Mouse (Mus musculus) lung, adult 2 months (tissue): ENCODE data around the gene Nat9. TPM values are rescaled to one million over a fixed set of nuclear protein-coding genes. Genes with fewer than 3 reads are reported as not detected.

Experiments
- DNase-seq: peaks from one replicate; pipeline ENCODE4 v3.0.0; 2022
- H3K4me1 ChIP-seq: fragments of 200-500 bp; 2 replicates; pipeline ENCODE4 v1.6.1; 2011; ENCODE audit warnings: low read length; ENCODE audit not compliant: control insufficient read depth, insufficient read depth
- H3K4me3 ChIP-seq: fragments of 200-500 bp; replicated peaks from 2 replicates; pipeline ENCODE3; 2011; ENCODE audit warnings: low read depth, mild to moderate bottlenecking, control low read depth, low read length; ENCODE audit errors: extremely low read depth
- CTCF ChIP-seq: fragments of 200-500 bp; IDR thresholded peaks from 2 replicates; pipeline ENCODE4 v1.5.1; 2011; ENCODE audit warnings: mild to moderate bottlenecking, low read length, control low read depth; ENCODE audit not compliant: insufficient read depth
- POLR2A ChIP-seq: fragments of 200-500 bp; IDR thresholded peaks from 2 replicates; pipeline ENCODE4 v1.6.1; 2011; ENCODE audit warnings: low read depth, mild to moderate bottlenecking, control low read depth, low read length, borderline replicate concordance; ENCODE audit errors: extremely low read depth
- WGBS: fragments of 180-500 bp; shearing (Covaris S2); methylation state at CpG from one replicate; pipeline ENCODE4 v1.1.7; 2018; 5-methylcytosine and 5-hydroxymethylcytosine counted together
- polyA plus RNA-seq: library from polyadenylated mRNA; depleted of rRNA; stranded (reverse); fragments of >200 nt; gene quantifications from 2 replicates; pipeline ENCODE4 v1.2.3, GENCODE M21; 2012

Gene Nat9
- polyA plus RNA-seq, 1 experiment: 26.4 TPM

DNA sequence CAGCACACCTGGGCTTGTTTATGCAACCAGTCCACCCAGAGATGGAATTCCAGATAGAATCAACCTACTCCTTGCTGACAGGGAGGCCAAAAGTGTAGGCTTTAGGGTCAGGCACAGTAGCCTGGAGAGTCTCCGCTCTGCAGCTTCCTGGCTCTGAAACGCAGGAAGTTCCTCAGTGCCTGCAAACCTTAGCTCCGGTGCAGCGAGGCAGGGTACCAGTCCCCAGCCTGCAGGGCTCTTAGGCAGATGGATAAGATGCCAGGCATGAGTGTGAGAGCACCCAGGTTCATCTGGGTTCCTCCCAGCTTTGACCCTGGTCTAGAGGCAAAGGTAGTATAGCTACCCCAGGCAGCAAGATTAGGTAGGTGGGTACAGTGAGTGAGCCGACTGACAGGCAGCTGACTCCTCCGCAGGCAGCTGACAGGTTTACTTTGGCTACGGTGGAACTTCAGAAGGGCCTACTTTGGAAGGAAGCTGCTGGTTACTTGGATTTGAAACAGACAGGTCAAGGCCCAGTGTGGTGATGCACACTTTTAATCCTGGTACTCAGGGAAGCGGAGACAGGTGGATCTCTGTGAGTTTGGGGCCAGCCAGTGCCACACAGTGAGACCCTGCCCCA, 19.9 kb downstream of the Nat9 start:
- DNase-seq: no peak
- no peak overlapping the region for H3K4me3 ChIP-seq
- TF ChIP-seq POLR2A (no peak), CTCF (no peak)
- WGBS: 64% methylated on average over 8 of the region's 8 CpGs
- H3K4me1 ChIP-seq: peaks cover 8% of the 10 kb centered on the region

DNA sequence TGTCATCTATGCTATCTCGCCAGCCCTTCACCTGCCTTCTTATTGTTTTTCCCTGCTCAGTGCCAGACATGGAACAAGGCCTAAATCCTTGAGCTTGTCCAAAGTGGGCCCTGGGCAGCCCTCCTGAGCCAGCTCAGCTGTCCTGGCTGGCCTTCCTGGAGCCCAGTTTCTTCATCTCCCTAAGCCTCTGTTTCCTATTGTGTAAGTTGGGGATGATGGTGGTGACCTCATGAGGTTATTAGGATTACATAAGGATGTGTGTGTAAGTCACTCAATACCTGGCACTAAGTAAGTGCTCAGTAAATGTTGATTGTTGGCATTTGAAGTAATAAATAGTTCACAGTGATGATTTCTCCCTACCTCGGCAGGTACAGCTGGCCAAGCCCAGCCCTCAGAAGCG, 20.9 kb downstream of the Nat9 start:
- no peak for TF ChIP-seq CTCF
- 71% methylated on average over 3 of the region's 3 CpGs for WGBS
- no peak for DNase-seq
- Histone ChIP-seq H3K4me1 (0 out of 2 replicates have a peak, but pooled peaks cover 3% of the 10 kb centered on the region), H3K4me3 (no peak overlapping the region)

DNA sequence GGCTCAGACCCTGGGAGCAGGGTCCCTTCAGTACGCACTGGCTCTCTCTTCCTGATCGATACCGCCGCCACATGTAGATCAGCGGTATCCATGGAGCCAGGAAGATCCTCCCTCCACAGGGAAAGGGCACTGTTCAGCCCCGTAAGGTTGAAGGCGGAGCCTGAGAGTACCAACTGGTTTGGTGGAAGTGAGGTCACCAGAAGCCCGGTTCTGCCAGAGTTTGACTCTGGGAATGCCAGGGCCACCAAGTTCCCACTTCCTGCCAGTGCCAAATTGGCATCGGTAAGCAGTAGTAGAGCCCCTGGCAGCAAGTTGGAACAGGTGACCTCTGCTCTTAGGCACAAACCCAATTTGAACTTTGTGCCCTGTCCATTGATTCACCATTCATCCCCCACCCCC, 22.7 kb downstream of the Nat9 start:
- Histone ChIP-seq H3K4me3 (peak overlapping the region; percentile 88), H3K4me1 (0 out of 2 replicates have a peak, but pooled peaks cover 3% of the 10 kb centered on the region)
- WGBS: 12% methylated on average over 9 of the region's 9 CpGs
- TF ChIP-seq CTCF: no peak
- peak; percentile 36; the same call in 1 of the 2 replicates for TF ChIP-seq POLR2A
- DNase-seq: peak; percentile 51

DNA sequence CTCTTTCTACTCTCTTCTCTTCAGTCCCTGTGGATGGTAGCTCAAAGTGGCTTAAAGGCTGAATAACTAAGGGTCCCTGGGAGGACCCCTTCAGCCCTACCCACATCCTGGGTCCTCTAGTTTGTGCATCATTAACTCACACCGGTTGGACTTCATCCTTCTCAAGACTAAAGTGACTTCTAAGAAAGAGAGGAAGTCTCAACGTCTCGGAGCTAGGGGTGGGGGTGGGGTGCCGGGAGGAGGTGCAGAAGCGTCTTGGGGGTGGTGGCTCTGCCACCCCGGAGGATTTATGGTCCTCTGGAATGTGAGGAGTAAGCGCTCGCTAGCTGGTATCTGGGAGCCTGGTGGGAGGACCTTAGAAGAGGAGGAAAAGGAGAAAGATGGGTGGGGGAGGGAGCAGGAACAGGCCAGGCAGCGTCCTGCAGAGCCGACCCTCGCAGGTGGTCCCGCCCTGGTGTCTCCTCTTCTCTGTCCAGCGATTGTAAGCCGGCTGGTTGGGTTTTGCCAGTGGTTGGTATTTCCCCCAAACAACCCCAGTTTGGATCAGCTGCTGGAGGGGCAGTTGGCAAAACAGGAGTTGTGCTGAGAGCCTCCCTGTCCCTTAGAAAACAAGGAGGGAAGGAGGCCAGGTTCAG, 23.2 kb downstream of the Nat9 start:
- Histone ChIP-seq H3K4me1 (0 out of 2 replicates have a peak, but pooled peaks cover 3% of the 10 kb centered on the region), H3K4me3 (peak overlapping the region; percentile 88)
- under 1% methylated on average over 14 of the region's 14 CpGs for WGBS
- no peak for DNase-seq
- TF ChIP-seq POLR2A: no peak
- TF ChIP-seq CTCF: no peak

DNA sequence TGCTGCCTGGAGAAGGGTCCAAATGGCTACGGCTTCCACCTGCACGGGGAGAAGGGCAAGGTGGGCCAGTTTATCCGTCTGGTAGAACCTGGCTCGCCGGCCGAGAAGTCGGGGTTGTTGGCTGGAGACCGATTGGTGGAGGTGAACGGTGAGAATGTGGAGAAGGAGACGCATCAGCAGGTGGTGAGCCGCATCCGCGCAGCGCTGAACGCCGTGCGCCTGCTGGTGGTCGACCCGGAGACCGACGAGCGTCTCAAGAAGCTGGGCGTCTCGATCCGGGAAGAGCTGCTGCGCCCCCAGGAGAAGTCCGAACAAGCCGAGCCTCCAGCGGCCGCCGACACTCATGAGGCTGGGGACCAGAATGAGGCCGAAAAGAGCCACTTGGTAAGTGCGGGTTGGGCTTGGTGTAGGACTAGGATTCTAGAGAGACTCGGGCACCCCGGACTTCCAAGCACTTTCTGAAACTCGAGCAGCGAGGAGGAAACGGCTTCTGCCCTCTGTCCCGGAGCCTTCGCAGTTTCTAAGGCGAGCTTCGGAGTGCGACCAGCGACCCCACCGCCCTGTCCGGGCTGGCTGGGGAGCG, 24.0 kb downstream of the Nat9 start:
- TF ChIP-seq CTCF (no peak), POLR2A (no peak)
- under 1% methylated on average over 47 of the region's 47 CpGs for WGBS
- no peak for DNase-seq
- Histone ChIP-seq H3K4me3 (peak overlapping the region; percentile 88), H3K4me1 (0 out of 2 replicates have a peak, but pooled peaks cover 3% of the 10 kb centered on the region)

DNA sequence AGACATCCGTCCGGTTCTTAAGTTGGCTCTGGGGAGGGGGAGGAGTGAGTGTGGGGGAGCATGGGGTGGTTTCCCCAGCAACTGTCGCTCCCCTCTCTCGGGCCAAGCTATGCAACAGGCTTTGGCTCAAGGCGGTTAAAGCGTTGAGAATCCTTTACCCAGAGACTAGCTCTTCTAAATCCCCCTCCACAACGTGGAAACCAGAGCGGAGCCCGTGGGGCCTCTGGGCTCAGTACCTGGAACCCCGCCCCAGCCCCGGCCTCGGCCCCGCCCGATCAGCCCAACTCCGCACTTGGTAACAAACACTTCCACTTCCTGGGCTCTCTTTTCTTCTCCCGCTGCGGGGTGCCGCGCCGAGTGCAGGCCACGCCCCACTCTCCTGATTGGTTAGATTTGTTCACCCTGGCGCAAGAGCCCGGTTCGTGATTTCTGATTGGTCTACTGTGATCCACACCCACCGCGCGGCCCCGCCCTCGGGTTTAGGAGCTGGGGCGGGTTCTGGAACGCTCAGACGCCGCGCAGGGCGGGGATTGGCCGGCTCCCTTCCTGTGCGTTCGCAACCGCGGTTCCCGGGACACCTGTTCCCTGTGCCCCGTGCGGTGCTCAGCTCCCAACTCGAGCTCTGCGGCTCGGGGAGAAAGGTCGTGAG, 24.7 kb downstream of the Nat9 start, which contains the start of gene Slc9a3r1:
Slc9a3r1 (plus strand) TSS at position 510 of the 649 bp plus-strand sequence.
- H3K4me1 ChIP-seq: 0 out of 2 replicates have a peak, but pooled peaks cover 3% of the 10 kb centered on the region
- under 1% methylated on average over 47 of the region's 47 CpGs for WGBS

DNA sequence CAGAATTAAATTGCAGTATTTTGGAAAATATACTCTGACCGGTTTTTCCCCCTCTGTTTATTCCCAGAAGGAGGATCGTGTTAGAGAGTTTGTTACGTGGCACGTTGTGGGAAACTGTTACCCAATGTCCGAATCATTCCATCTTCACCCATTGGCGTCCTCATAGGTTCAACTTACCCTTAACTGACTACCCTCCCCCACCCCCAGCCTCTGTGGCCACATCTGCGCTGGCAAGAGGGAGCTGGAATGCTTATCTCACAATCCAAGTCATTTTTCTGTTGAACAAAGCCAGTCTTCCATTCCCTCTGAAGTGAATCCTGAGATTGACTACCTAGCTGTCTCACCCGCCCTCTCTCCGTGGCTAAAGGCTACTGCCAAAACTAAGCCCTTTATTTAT, 25.5 kb downstream of the Nat9 start:
- no peak for DNase-seq
- TF ChIP-seq POLR2A: no peak
- TF ChIP-seq CTCF: no peak
- H3K4me1 ChIP-seq: 0 out of 2 replicates have a peak, but pooled peaks cover 3% of the 10 kb centered on the region
- 25% methylated on average over 9 of the region's 9 CpGs for WGBS
- no peak overlapping the region for H3K4me3 ChIP-seq

More for the DNA sequence above, 24.7 kb downstream of the Nat9 start, which contains the start of gene Slc9a3r1:
- H3K4me3 ChIP-seq: peak within 1 kb of the TSS; percentile 88
- TF ChIP-seq POLR2A: peak; percentile 99
- TF ChIP-seq CTCF: no peak
- peak; percentile 99 for DNase-seq

DNA sequence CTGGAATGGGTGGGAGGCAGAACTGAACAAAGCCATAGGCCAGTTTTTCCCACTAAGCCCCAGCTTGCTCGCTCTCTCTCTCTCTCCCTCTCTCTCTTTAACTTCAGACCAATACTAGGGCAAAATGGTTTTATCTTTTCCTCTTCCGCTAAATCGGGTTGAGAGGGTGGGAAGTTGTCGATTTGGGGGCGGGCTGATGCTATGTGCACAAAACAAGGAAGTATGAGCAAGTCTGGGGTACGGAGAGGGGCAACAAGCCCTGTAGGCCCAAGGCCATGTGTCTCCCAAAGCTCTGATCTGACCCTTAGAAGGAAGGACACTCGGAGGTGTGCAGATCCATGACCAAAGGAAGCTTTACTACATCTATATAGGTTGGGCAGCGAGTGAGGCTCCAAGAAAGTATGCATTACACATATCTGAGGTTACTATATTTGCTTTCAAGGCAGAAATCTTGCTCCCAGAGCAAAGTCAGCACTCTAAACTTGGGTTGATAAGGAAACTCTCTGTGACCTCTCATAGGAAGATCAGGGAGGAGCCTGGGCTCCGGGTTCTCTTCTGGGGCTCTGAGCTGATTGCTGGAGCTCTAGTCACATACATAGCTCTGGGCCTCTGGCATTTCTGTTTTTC, 26.0 kb downstream of the Nat9 start:
- WGBS: 52% methylated on average over 9 of the region's 9 CpGs
- Histone ChIP-seq H3K4me1 (0 out of 2 replicates have a peak, but pooled peaks cover 3% of the 10 kb centered on the region), H3K4me3 (no peak overlapping the region)
- no peak for DNase-seq
- TF ChIP-seq CTCF (no peak), POLR2A (no peak)

DNA sequence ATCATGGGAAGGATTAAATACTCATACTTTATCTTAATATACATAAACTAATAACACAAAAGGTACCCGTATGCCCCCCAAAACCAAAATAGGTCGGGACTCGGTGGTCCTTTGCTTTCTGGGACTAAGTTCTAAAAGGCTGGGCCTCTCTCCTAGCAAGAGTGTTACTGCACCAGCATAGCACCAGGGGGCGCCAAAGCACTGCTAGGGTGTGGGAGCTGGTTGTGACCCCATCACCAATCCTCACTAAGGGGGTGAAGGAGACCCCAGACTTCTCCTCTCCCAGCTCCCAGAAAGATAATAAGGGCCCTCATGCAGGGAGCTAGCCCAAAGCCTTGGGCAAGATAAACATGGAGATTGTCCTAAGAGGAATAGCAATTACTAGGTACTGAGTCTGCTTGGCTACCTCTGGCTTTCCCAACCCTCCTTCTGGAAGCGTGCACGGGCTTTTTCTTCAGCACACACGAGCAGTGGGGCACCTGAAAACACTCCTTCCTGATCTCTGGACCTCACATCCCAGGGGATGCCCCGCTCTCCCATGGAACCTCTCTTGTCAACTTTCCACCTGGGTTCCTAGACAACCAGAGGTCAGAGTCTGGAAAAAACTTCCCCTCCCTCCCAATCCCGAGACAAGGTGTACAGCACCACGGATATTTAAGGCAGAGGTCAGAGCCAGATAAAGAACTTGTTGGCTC, 26.6 kb downstream of the Nat9 start:
- DNase-seq: peak; percentile 87
- WGBS: 32% methylated on average over 10 of the region's 10 CpGs
- no peak overlapping the region for H3K4me3 ChIP-seq
- TF ChIP-seq CTCF (peak; percentile 92), POLR2A (no peak)
- H3K4me1 ChIP-seq: 0 out of 2 replicates have a peak, but pooled peaks cover 3% of the 10 kb centered on the region
